Mouse (Mus musculus) lung, embryonic 15.5 days (tissue): ENCODE data around the gene Nptn. TPM values are rescaled to one million over a fixed set of nuclear protein-coding genes. Genes with fewer than 3 reads are reported as not detected.
A peak's percentile ranks its signal among the peaks of the same experiment; 100 is the strongest.

Experiments used
- ATAC-seq: fragments of 200-750 bp; cut with Nextera tagmentation; 2 replicates; pipeline ENCODE4 v1.8.0; 2017; ENCODE audit warnings: moderate number of reproducible peaks, borderline replicate concordance; ENCODE audit not compliant: low FRiP score, low TSS enrichment; ENCODE audit errors: extremely low read depth
- H3K27ac ChIP-seq: fragments of 300-500 bp; sonication (generic); 2 replicates; pipeline ENCODE4 v1.5.1; 2015; ENCODE audit warnings: moderate library complexity, mild to moderate bottlenecking, inconsistent platforms
- H3K27me3 ChIP-seq: fragments of 300-500 bp; sonication (generic); 2 replicates; pipeline ENCODE4 v1.6.1; 2015; ENCODE audit warnings: inconsistent platforms
- H3K36me3 ChIP-seq: fragments of 300-500 bp; sonication (generic); 2 replicates; pipeline ENCODE4 v1.6.1; 2015; ENCODE audit warnings: inconsistent platforms
- H3K4me1 ChIP-seq: fragments of 300-500 bp; sonication (generic); 2 replicates; pipeline ENCODE4 v1.6.1; 2015; ENCODE audit warnings: inconsistent platforms
- H3K4me2 ChIP-seq: fragments of 300-500 bp; sonication (generic); 2 replicates; pipeline ENCODE4 v1.6.1; 2015; ENCODE audit warnings: inconsistent platforms, mild to moderate bottlenecking, moderate library complexity
- H3K4me3 ChIP-seq: fragments of 300-500 bp; sonication (generic); 2 replicates; pipeline ENCODE4 v1.5.1; 2015; ENCODE audit warnings: mild to moderate bottlenecking, inconsistent platforms
- H3K9ac ChIP-seq: fragments of 300-500 bp; sonication (generic); 2 replicates; pipeline ENCODE4 v1.6.1; 2015; ENCODE audit warnings: inconsistent platforms
- H3K9me3 ChIP-seq: fragments of 300-500 bp; sonication (generic); 2 replicates; pipeline ENCODE4 v1.6.1; 2016; ENCODE audit warnings: inconsistent platforms
- WGBS: fragments of 180-500 bp; shearing (Covaris S2); methylation state at CpG from one replicate; pipeline ENCODE4 v1.1.7; 2015; 5-methylcytosine and 5-hydroxymethylcytosine counted together
- polyA plus RNA-seq: library from polyadenylated mRNA; unstranded; fragments of >200 nt; fragmentation: Nextera tagmentation; extraction: Ambion mirVana; gene quantifications from 2 replicates; pipeline ENCODE4 v1.2.1, GENCODE M21; 2015

Nptn gene
- 126 and 134 TPM in 2 replicates for polyA plus RNA-seq

- WGBS: 0% methylated on average over 38 of the region's 56 CpGs
- ATAC-seq: peak; percentile 98
- H3K4me1 ChIP-seq: peaks cover 15% of the 10 kb centered on the region
- no peaks in the 10 kb centered on the region for H3K9me3 ChIP-seq
- peak within 1 kb of the TSS; percentile 74 for H3K4me2 ChIP-seq
- H3K4me3 ChIP-seq: peak within 1 kb of the TSS; percentile 73
- H3K9ac ChIP-seq: peak within 1 kb of the TSS; percentile 84
- H3K27ac ChIP-seq: peak within 1 kb of the TSS; percentile 93
- no peaks in the 10 kb centered on the region for H3K27me3 ChIP-seq
- H3K36me3 ChIP-seq: no peaks in the 10 kb centered on the region
These were observed at the start of gene Nptn for GRCm38 (mm10) chr9:58581958-58582540. Gene Nptn (plus strand): TSS chr9:58582240.

GRCm38 (mm10) chr9:58533322-58533721, 48.7 kb upstream of the Nptn start:
- Histone ChIP-seq H3K4me2 (no peak overlapping the region), H3K4me3 (no peak overlapping the region), H3K36me3 (peaks cover 37% of the 10 kb centered on the region; the same call in 1 of the 2 replicates), H3K4me1 (no peaks in the 10 kb centered on the region), H3K27me3 (no peaks in the 10 kb centered on the region), H3K9me3 (no peaks in the 10 kb centered on the region), H3K27ac (no peak overlapping the region), H3K9ac (no peak overlapping the region)
- 89% methylated on average over 6 of the region's 6 CpGs for WGBS
- ATAC-seq: no peak

GRCm38 (mm10) chr9:58534766-58535165, 47.3 kb upstream of the Nptn start:
- no peak for ATAC-seq
- Histone ChIP-seq H3K36me3 (peaks cover 36% of the 10 kb centered on the region; the same call in 1 of the 2 replicates), H3K4me2 (no peak overlapping the region), H3K4me3 (no peak overlapping the region), H3K9ac (no peak overlapping the region), H3K4me1 (no peaks in the 10 kb centered on the region), H3K27ac (no peak overlapping the region), H3K27me3 (no peaks in the 10 kb centered on the region), H3K9me3 (no peaks in the 10 kb centered on the region)
- WGBS: 41% methylated on average over 1 of the region's 1 CpGs

GRCm38 (mm10) chr9:58535447-58536134, 46.4 kb upstream of the Nptn start:
- WGBS: 79% methylated on average over 20 of the region's 20 CpGs
- Histone ChIP-seq H3K4me3 (no peak overlapping the region), H3K27ac (no peak overlapping the region), H3K4me1 (no peaks in the 10 kb centered on the region), H3K9me3 (no peaks in the 10 kb centered on the region), H3K36me3 (peaks cover 36% of the 10 kb centered on the region; the same call in 1 of the 2 replicates), H3K9ac (no peak overlapping the region), H3K27me3 (no peaks in the 10 kb centered on the region), H3K4me2 (no peak overlapping the region)
- ATAC-seq: no peak

GRCm38 (mm10) chr9:58537774-58538173, 44.3 kb upstream of the Nptn start:
- Histone ChIP-seq H3K27me3 (no peaks in the 10 kb centered on the region), H3K27ac (no peak overlapping the region), H3K9ac (no peak overlapping the region), H3K4me2 (no peak overlapping the region), H3K4me1 (peaks cover 19% of the 10 kb centered on the region), H3K9me3 (no peaks in the 10 kb centered on the region), H3K36me3 (peaks cover 32% of the 10 kb centered on the region; the same call in 1 of the 2 replicates), H3K4me3 (no peak overlapping the region)
- 78% methylated on average over 3 of the region's 3 CpGs for WGBS
- ATAC-seq: no peak

GRCm38 (mm10) chr9:58539886-58540285, 42.2 kb upstream of the Nptn start:
- no peak overlapping the region for H3K27ac ChIP-seq
- no peak overlapping the region for H3K4me3 ChIP-seq
- WGBS: 47% methylated on average over 5 of the region's 5 CpGs
- ATAC-seq: no peak
- no peak overlapping the region for H3K9ac ChIP-seq
- H3K36me3 ChIP-seq: peaks cover 23% of the 10 kb centered on the region; the same call in 1 of the 2 replicates
- H3K9me3 ChIP-seq: no peaks in the 10 kb centered on the region
- no peak overlapping the region for H3K4me2 ChIP-seq
- H3K4me1 ChIP-seq: peaks cover 19% of the 10 kb centered on the region
- no peaks in the 10 kb centered on the region for H3K27me3 ChIP-seq

- H3K27me3 ChIP-seq: no peaks in the 10 kb centered on the region
- H3K27ac ChIP-seq: peak overlapping the region; percentile 52
- H3K9me3 ChIP-seq: no peaks in the 10 kb centered on the region
- H3K4me1 ChIP-seq: peaks cover 19% of the 10 kb centered on the region
- H3K4me3 ChIP-seq: no peak overlapping the region
- H3K4me2 ChIP-seq: no peak overlapping the region; the same call in 1 of the 2 replicates
- H3K36me3 ChIP-seq: peaks cover 16% of the 10 kb centered on the region; the same call in 1 of the 2 replicates
- peak; percentile 82 for ATAC-seq
- H3K9ac ChIP-seq: no peak overlapping the region
- WGBS: 23% methylated on average over 6 of the region's 6 CpGs
These were observed 40.1 kb upstream of the Nptn start for GRCm38 (mm10) chr9:58541895-58542338.

- Histone ChIP-seq H3K4me1 (peaks cover 19% of the 10 kb centered on the region), H3K27me3 (no peaks in the 10 kb centered on the region), H3K9me3 (no peaks in the 10 kb centered on the region), H3K4me2 (no peak overlapping the region), H3K9ac (no peak overlapping the region), H3K4me3 (no peak overlapping the region), H3K27ac (no peak overlapping the region), H3K36me3 (no peaks in the 10 kb centered on the region)
- 53% methylated on average over 4 of the region's 4 CpGs for WGBS
- ATAC-seq: no peak
These were observed 37.1 kb upstream of the Nptn start for GRCm38 (mm10) chr9:58544879-58545324.

GRCm38 (mm10) chr9:58545428-58545827, 36.6 kb upstream of the Nptn start:
- H3K9me3 ChIP-seq: no peaks in the 10 kb centered on the region
- no peak overlapping the region for H3K4me3 ChIP-seq
- no peaks in the 10 kb centered on the region for H3K36me3 ChIP-seq
- no peak for ATAC-seq
- no peak overlapping the region for H3K27ac ChIP-seq
- no peak overlapping the region for H3K9ac ChIP-seq
- no peak overlapping the region for H3K4me2 ChIP-seq
- peaks cover 19% of the 10 kb centered on the region for H3K4me1 ChIP-seq
- WGBS: 73% methylated on average over 6 of the region's 6 CpGs
- H3K27me3 ChIP-seq: no peaks in the 10 kb centered on the region

GRCm38 (mm10) chr9:58546630-58547360, 35.2 kb upstream of the Nptn start:
- no peak for ATAC-seq
- Histone ChIP-seq H3K27me3 (no peaks in the 10 kb centered on the region), H3K4me1 (peaks cover 10% of the 10 kb centered on the region), H3K4me3 (no peak overlapping the region), H3K9me3 (no peaks in the 10 kb centered on the region), H3K4me2 (no peak overlapping the region), H3K9ac (no peak overlapping the region), H3K36me3 (no peaks in the 10 kb centered on the region), H3K27ac (no peak overlapping the region)
- WGBS: 76% methylated on average over 11 of the region's 11 CpGs

GRCm38 (mm10) chr9:58548897-58549296, 33.1 kb upstream of the Nptn start:
- H3K9ac ChIP-seq: no peak overlapping the region
- 64% methylated on average over 4 of the region's 4 CpGs for WGBS
- ATAC-seq: no peak

More at GRCm38 (mm10) chr9:58548897-58549296, 33.1 kb upstream of the Nptn start:
- Histone ChIP-seq H3K27ac (no peak overlapping the region), H3K27me3 (no peaks in the 10 kb centered on the region), H3K9me3 (no peaks in the 10 kb centered on the region), H3K36me3 (no peaks in the 10 kb centered on the region), H3K4me1 (peaks cover 12% of the 10 kb centered on the region; the same call in 1 of the 2 replicates), H3K4me3 (no peak overlapping the region), H3K4me2 (no peak overlapping the region)
